Mouse (Mus musculus) myocyte (in vitro differentiated cells): Measurements from ENCODE around the gene Trpc4ap.

Experiments used
- CEBPB ChIP-seq: IDR thresholded peaks from 2 replicates; pipeline ENCODE4 v1.6.1; 2011; ENCODE audit warnings: mild to moderate bottlenecking, moderate library complexity; ENCODE audit not compliant: poor library complexity, insufficient read depth, severe bottlenecking
- E2F4 ChIP-seq: IDR thresholded peaks from one replicate; pipeline ENCODE4 v1.6.1; 2011; ENCODE audit warnings: mild to moderate bottlenecking, control low read depth, moderate library complexity; ENCODE audit not compliant: insufficient read depth
- MAX ChIP-seq: IDR thresholded peaks from one replicate; pipeline ENCODE4 v1.6.1; 2011; ENCODE audit warnings: low read depth, mild to moderate bottlenecking, control low read depth
- MYOG ChIP-seq, 3 experiments: IDR thresholded peaks; one replicate each; pipeline ENCODE4 v1.6.1; 2011; ENCODE audit warnings: control low read depth in 2 of 3, low read depth in 2 of 3, mild to moderate bottlenecking in 2 of 3; ENCODE audit not compliant: insufficient read length in 2 of 3, control insufficient read depth in 1 of 3, insufficient read depth in 1 of 3
- POLR2A ChIP-seq: IDR thresholded peaks from one replicate; pipeline ENCODE4 v1.6.1; 2011; ENCODE audit warnings: low read depth, mild to moderate bottlenecking, control low read depth, moderate library complexity; ENCODE audit not compliant: insufficient read length
- POLR2AphosphoS2 ChIP-seq: IDR thresholded peaks from one replicate; pipeline ENCODE4 v1.6.1; 2011; ENCODE audit warnings: low read depth, control low read depth; ENCODE audit not compliant: insufficient read length
- TCF12 ChIP-seq: IDR thresholded peaks from one replicate; pipeline ENCODE4 v1.6.1; 2011; ENCODE audit warnings: mild to moderate bottlenecking, control low read depth; ENCODE audit not compliant: poor library complexity, insufficient read depth, severe bottlenecking

DNA sequence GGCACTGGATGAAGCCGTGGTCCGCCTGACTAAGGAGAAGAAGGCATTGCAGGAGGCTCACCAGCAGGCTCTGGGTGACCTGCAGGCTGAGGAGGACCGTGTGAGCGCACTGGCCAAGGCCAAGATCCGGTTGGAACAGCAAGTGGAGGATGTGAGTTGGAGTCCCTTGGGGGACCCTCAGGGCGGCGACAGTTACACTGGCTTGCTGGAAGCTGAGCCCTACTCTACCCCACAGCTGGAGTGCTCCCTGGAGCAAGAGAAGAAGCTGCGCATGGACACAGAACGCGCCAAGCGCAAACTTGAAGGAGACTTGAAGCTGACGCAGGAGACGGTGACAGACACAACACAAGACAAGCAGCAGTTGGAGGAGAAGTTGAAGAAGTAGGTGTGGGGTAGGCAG, 63.7 kb downstream of the Trpc4ap start:
- TF ChIP-seq POLR2A (no peak), E2F4 (no peak), MAX (no peak), TCF12 (no peak), POLR2AphosphoS2 (no peak), CEBPB (no peak), MYOG (IDR thresholded peaks at IDR 0.05; ENCODE audit: control insufficient read depth in 1 of 3, insufficient read depth in 1 of 3, insufficient read length in 2 of 3, low read depth in 2 of 3) (no peak)
